Mouse (Mus musculus): ENCODE data around the gene Hist1h2ab. TPM values are rescaled to one million over a fixed set of nuclear protein-coding genes. Genes with fewer than 3 reads are reported as not detected.
A peak's percentile ranks its signal among the peaks of the same experiment; 100 is the strongest.
"Not testable (repeated sequence)": the region's sequence is repeated elsewhere in the genome, so short reads cannot be mapped to it uniquely, and the experiment has no call there.

The Hist1h2ab gene
- total and polyA plus RNA-seq, 3 experiments: 0.51 to 6.7 (median 4.4) TPM

GRCm38 (mm10) chr13:23759251-23759771 lies 8.4 kb downstream of the Hist1h2ab start:
- intact Hi-C loops (cut with DNase I): no loop called here
- Histone ChIP-seq H3K4me3 (no peak overlapping the region), H3K27me3 (ENCODE audit: control insufficient read depth, insufficient read depth, low read length) (no peaks in the 10 kb centered on the region), H3K27ac (no peak overlapping the region), H3K79me2 (replicated peaks; ENCODE audit: control insufficient read depth, insufficient read depth, low read length) (no peaks in the 10 kb centered on the region), H3K4me1 (ENCODE audit: control insufficient read depth, insufficient read depth, low read length) (peaks cover 1% of the 10 kb centered on the region), H3K9ac (ENCODE audit: low read depth, low read length) (no peak overlapping the region), H3K36me3 (ENCODE audit: control insufficient read depth, insufficient read depth, low read length) (peaks cover 2% of the 10 kb centered on the region)
- WGBS: 89% methylated on average over 3 of the region's 3 CpGs
- TF ChIP-seq EP300 (IDR thresholded peaks at IDR 0.05; ENCODE audit: insufficient read depth, low read depth, low read length): no peak
- TF ChIP-seq CTCF (IDR thresholded peaks at IDR 0.05): no peak
- no peak for TF ChIP-seq POLR2A (IDR thresholded peaks at IDR 0.05; ENCODE audit: insufficient read depth, low read depth, low read length)
- DNase-seq: no peak

GRCm38 (mm10) chr13:23759916-23760239 lies 9.0 kb downstream of the Hist1h2ab start:
- no peaks in the 10 kb centered on the region for H3K79me2 ChIP-seq (replicated peaks; ENCODE audit: control insufficient read depth, insufficient read depth, low read length)
- H3K9ac ChIP-seq (ENCODE audit: low read depth, low read length): no peak overlapping the region
- no peaks in the 10 kb centered on the region for H3K27me3 ChIP-seq (ENCODE audit: control insufficient read depth, insufficient read depth, low read length)
- H3K4me1 ChIP-seq (ENCODE audit: control insufficient read depth, insufficient read depth, low read length): peaks cover 1% of the 10 kb centered on the region
- intact Hi-C loops (cut with DNase I): loop anchor here (5.0 to 10.0 kb wide), 2 partner anchors 338 to 395 kb away; partner anchors contain the start of genes Abt1 and Zfp322a
- DNase-seq: no peak
- no peak overlapping the region for H3K27ac ChIP-seq
- no peak overlapping the region for H3K4me3 ChIP-seq
- TF ChIP-seq EP300 (IDR thresholded peaks at IDR 0.05; ENCODE audit: insufficient read depth, low read depth, low read length) (no peak), CTCF (IDR thresholded peaks at IDR 0.05) (no peak), POLR2A (IDR thresholded peaks at IDR 0.05; ENCODE audit: insufficient read depth, low read depth, low read length) (no peak)
- WGBS: 55% methylated on average over 1 of the region's 1 CpGs
- H3K36me3 ChIP-seq (ENCODE audit: control insufficient read depth, insufficient read depth, low read length): peaks cover 2% of the 10 kb centered on the region

GRCm38 (mm10) chr13:23760240-23760971 lies 9.5 kb downstream of the Hist1h2ab start:
- 5% methylated on average over 23 of the region's 27 CpGs for WGBS

GRCm38 (mm10) chr13:23760972-23761864 lies 10.3 kb downstream of the Hist1h2ab start, which contains the start of gene Hist1h4a:
Gene Hist1h4a, minus strand, starts transcription at chr13:23761230.
- H3K79me2 ChIP-seq (replicated peaks; ENCODE audit: control insufficient read depth, insufficient read depth, low read length): no peaks in the 10 kb centered on the region
- H3K36me3 ChIP-seq (ENCODE audit: control insufficient read depth, insufficient read depth, low read length): peaks cover 2% of the 10 kb centered on the region
- H3K4me1 ChIP-seq (ENCODE audit: control insufficient read depth, insufficient read depth, low read length): peaks cover 1% of the 10 kb centered on the region
- no peaks in the 10 kb centered on the region for H3K27me3 ChIP-seq (ENCODE audit: control insufficient read depth, insufficient read depth, low read length)
- H3K4me3 ChIP-seq: peak within 1 kb of the TSS; percentile 56
- peak within 1 kb of the TSS; percentile 76 for H3K27ac ChIP-seq
- peak; percentile 96 to 97 for DNase-seq
- TF ChIP-seq CTCF (IDR thresholded peaks at IDR 0.05) (no peak), POLR2A (IDR thresholded peaks at IDR 0.05; ENCODE audit: insufficient read depth, low read depth, low read length) (peak; percentile 89), EP300 (IDR thresholded peaks at IDR 0.05; ENCODE audit: insufficient read depth, low read depth, low read length) (0 out of 2 replicates have a peak, but pooled peaks have one; percentile 41)
- intact Hi-C loops (cut with DNase I): loop anchor here (5.0 to 10.0 kb wide), 2 partner anchors 339 to 396 kb away; partner anchors contain the start of genes Abt1 and Zfp322a
- peak within 1 kb of the TSS; percentile 68 for H3K9ac ChIP-seq (ENCODE audit: low read depth, low read length)
- WGBS: under 1% methylated on average over 62 of the region's 72 CpGs

More at GRCm38 (mm10) chr13:23760240-23760971, 9.5 kb downstream of the Hist1h2ab start:
- Histone ChIP-seq H3K79me2 (replicated peaks; ENCODE audit: control insufficient read depth, insufficient read depth, low read length) (no peaks in the 10 kb centered on the region), H3K27ac (peak overlapping the region; percentile 59), H3K9ac (ENCODE audit: low read depth, low read length) (peak overlapping the region; percentile 67; the same call in 1 of the 2 replicates), H3K27me3 (ENCODE audit: control insufficient read depth, insufficient read depth, low read length) (no peaks in the 10 kb centered on the region), H3K36me3 (ENCODE audit: control insufficient read depth, insufficient read depth, low read length) (peaks cover 2% of the 10 kb centered on the region), H3K4me1 (ENCODE audit: control insufficient read depth, insufficient read depth, low read length) (peaks cover 1% of the 10 kb centered on the region), H3K4me3 (peak overlapping the region; percentile 56)
- intact Hi-C loops (cut with DNase I): loop anchor here (5.0 to 10.0 kb wide), 2 partner anchors 338 to 396 kb away; partner anchors contain the start of genes Abt1 and Zfp322a
- TF ChIP-seq POLR2A (IDR thresholded peaks at IDR 0.05; ENCODE audit: insufficient read depth, low read depth, low read length) (no peak), CTCF (IDR thresholded peaks at IDR 0.05) (no peak), EP300 (IDR thresholded peaks at IDR 0.05; ENCODE audit: insufficient read depth, low read depth, low read length) (no peak)
- no peak for DNase-seq

GRCm38 (mm10) chr13:23761871-23762821 lies 11.2 kb downstream of the Hist1h2ab start, which contains the start of gene Hist1h3a:
Gene Hist1h3a, minus strand, starts transcription at chr13:23762386.
- intact Hi-C loops (cut with DNase I): loop anchor here (5.0 to 10.0 kb wide), 2 partner anchors 340 to 397 kb away; partner anchors contain the start of genes Abt1 and Zfp322a
- WGBS: 1% methylated on average over 32 of the region's 52 CpGs

More at GRCm38 (mm10) chr13:23761871-23762821, 11.2 kb downstream of the Hist1h2ab start, which contains the start of gene Hist1h3a:
- H3K4me1 ChIP-seq (ENCODE audit: control insufficient read depth, insufficient read depth, low read length); H3K79me2 ChIP-seq (replicated peaks; ENCODE audit: control insufficient read depth, insufficient read depth, low read length); H3K36me3 ChIP-seq (ENCODE audit: control insufficient read depth, insufficient read depth, low read length); H3K27me3 ChIP-seq (ENCODE audit: control insufficient read depth, insufficient read depth, low read length): not testable (repeated sequence)
- Histone ChIP-seq H3K9ac (ENCODE audit: low read depth, low read length) (peak within 1 kb of the TSS; percentile 68), H3K4me3 (peak within 1 kb of the TSS; percentile 66), H3K27ac (peak within 1 kb of the TSS; percentile 76)
- peak; percentile 76 for TF ChIP-seq POLR2A (IDR thresholded peaks at IDR 0.05; ENCODE audit: insufficient read depth, low read depth, low read length)
- peak; percentile 69 to 73 for DNase-seq

Measured in heart, adult 2 months (tissue).